Mouse (Mus musculus): Measurements from ENCODE around the gene Hspa1b. TPM values are rescaled to one million over a fixed set of nuclear protein-coding genes. Genes with fewer than 3 reads are reported as not detected.
A peak's percentile ranks its signal among the peaks of the same experiment; 100 is the strongest.
"Not testable (repeated sequence)": the region's sequence is repeated elsewhere in the genome, so short reads cannot be mapped to it uniquely, and the experiment has no call there.

Gene Hspa1b
- total RNA-seq, 2 experiments from 2014 or later, result 80.1 to 206 TPM

DNA sequence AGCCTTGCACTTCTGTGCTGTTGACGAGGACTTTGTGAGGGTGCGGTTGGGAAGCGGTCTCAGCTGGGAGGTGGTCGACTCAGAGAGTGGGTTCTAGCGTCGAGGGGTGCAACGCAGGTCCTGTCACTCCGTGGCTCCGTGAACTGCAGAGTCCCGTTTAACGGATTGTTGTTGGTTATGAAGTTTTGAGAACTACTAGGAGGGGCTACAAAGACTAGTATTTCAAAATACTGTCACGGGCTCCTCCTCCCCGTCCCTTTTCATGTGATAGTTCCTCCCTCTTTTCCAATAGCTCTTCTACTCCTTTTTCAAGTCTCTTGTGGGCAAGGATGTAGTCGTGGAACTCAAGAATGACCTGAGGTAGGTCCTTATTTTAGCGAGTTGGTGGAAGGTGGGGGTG, 23.3 kb upstream of the Hspa1b start:
- no peak for DNase-seq

DNA sequence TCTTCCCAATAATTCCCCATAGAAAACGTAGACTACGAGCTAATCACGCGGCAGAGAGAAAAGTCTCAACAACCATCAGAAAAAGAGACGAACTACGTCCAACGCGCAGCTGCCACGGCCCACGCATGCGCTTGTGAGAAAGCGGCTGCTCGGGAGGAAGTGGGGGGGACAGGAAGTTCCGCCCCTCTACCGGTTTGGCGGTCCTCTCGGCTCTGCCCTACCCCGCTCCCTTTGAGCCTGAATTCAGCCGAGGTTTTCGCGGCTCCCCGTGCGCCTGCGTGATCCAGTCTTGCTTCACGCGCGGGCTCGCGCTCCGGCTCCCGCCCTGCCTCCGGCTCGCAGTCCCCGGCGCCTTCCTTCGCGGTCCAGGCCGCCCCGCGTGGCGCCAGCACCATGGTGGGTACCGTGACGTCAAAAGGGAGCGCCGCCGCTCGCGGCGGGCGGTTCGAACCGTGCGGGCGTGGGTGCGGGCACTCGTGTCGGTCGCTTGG, 22.7 kb upstream of the Hspa1b start, which contains the start of gene Lsm2:
Gene Lsm2 (plus strand): TSS at position 173 of the 491 bp plus-strand sequence.
- DNase-seq, result peak; percentile 93 to 95

DNA sequence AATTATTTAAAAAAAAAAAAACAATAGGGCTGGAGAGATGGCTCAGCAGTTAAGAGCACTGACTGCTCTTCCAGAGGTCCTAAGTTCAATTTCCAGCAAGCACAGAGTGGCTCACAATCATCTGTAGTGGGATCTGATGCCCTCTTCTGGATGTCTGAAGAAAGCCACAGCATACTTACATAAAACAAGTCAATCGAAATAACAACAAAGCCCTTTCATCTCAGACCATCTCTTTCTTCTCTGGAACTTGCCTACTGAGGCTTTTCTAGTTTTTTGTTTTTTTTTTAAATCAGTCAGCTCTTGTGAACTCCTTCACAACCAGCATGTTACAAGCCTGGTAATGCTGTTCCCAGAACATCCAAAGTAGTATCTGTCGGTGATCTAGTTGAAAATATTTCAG, 21.6 kb upstream of the Hspa1b start:
- DNase-seq, result peak in 1 of 2 experiments; percentile 50

DNA sequence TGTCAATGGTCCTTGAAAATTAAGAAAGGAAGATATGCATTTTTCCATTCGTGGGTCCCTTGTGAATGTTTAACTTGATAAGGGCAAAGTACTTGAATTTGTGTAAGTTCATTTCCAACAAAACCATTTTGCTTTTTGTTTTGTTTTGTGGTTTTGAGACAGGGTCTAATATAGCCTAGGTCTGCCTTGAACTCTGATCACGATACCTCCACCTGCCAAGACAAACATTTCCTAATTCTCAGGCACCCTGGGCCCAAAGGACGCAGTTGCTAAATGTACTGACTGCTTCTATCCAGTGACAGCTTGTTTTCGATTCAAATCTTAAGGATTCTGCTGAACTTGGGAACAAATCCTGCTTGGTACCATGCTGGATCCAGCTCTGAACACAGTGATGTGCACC, 20.6 kb upstream of the Hspa1b start:
- no peak for DNase-seq

DNA sequence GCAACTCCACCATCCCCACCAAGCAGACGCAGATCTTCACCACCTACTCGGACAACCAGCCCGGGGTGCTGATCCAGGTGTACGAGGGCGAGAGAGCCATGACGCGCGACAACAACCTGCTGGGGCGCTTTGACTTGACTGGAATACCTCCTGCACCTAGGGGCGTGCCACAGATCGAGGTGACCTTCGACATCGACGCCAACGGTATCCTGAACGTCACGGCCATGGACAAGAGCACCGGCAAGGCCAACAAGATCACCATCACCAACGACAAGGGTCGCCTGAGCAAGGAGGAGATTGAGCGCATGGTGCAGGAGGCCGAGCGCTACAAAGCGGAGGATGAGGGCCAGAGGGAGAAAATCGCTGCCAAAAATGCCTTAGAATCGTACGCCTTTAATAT, 19.2 kb upstream of the Hspa1b start:
- DNase-seq, result no peak

DNA sequence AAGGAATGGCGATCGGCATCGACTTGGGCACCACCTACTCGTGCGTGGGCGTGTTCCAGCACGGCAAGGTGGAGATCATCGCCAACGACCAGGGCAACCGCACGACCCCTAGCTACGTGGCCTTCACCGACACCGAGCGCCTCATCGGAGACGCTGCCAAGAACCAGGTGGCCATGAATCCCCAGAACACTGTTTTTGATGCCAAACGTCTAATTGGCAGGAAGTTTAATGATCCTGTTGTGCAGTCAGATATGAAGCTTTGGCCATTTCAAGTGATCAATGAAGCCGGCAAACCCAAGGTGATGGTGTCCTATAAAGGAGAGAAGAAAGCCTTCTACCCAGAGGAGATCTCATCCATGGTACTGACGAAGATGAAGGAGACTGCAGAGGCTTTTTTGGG, 18.0 kb upstream of the Hspa1b start:
- DNase-seq, result no peak

DNA sequence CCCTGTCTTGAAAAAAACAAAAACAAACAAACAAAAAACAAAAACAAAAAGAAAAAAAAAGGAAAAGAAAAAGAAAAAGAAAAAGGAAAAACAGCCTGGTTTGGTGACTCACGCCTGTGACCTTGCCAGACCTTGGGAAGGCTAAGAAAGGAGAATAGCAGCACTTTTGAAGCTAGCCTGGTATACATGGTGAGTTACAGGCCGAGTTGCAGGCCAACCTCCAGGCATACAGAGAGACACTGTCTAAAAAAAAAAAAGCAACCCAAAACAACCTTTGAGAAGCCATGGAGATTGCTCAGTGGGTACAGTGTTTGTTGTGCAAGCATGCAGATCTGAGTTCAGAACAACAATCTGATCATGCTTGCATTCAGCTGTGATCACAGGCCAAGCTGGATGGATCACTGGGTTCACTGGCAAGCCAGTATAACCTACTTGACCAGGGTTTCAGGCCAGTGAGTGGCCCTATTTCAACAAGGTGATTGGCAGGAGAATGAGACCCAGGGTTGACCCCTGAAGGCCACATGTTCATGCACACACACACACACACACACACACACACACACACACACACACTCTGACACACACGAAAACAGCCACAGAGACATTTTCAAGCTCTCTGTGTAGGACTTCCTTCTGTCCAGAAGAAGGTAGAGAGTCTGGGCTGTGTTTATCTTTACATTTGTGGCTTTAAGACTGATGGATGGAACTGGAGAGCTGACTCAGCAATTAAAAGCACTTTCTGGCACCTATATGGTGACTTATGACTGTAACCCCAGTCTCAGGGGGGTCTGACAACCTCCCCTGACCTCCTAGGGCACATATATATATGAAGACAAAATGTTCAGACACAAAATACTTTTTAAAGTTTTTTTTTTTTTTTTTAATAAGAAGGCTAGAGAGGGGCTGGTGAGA, 16.8 kb upstream of the Hspa1b start:
- DNase-seq, result peak; percentile 59 to 74

DNA sequence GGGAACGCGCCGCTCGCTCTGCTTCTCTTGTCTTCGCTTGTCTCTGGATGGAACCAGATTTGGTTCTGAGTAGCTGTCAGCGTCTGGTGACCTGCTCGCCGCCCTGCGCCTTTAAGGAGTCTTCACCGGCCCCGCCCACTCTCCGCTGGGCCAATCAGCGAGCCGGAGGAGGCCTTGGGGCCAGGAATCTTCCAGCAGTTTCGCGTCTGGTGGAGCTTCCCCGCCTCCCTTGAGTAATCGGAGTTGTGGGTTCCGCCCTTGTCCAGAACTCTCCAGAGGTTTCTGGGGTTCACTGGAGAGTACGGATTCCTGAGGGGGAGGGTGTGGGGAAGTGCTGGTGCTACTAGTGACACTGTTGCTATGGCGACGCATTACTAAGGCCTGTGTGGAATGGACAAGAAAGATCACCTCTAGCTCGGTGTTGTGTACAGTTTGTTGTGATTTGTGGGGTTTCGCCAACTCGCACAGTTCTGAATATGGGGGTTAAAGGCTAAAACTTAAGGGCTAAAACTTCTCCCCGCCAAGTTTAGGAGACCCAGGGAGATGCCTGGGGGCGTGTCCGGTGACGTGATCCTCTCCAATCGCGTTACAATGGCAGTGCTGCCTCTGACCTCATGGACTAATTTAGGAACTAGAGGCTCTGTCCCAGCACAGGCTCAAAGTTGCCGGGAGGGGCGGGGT, 13.2 kb upstream of the Hspa1b start, which contains the start of the genes Hspa1a and Hspa1l:
Gene Hspa1a (minus strand): TSS at position 88 of the 681 bp plus-strand sequence.
Gene Hspa1l (plus strand): TSS at position 635 of the 681 bp plus-strand sequence.
- DNase-seq, result peak; percentile 83 to 86

DNA sequence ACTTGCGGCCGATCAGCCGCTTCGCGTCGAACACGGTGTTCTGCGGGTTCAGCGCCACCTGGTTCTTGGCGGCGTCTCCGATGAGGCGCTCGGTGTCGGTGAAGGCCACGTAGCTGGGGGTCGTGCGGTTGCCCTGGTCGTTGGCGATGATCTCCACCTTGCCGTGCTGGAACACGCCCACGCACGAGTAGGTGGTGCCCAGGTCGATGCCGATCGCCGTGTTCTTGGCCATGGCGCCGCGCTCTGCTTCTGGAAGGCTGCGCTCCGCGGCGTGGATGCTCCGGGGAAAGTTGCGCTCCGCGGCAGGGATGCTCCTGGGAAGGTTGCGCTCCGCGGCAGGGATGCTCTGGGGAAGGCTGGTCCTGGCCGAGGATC, 12.6 kb upstream of the Hspa1b start:
- DNase-seq, result not testable (repeated sequence)

DNA sequence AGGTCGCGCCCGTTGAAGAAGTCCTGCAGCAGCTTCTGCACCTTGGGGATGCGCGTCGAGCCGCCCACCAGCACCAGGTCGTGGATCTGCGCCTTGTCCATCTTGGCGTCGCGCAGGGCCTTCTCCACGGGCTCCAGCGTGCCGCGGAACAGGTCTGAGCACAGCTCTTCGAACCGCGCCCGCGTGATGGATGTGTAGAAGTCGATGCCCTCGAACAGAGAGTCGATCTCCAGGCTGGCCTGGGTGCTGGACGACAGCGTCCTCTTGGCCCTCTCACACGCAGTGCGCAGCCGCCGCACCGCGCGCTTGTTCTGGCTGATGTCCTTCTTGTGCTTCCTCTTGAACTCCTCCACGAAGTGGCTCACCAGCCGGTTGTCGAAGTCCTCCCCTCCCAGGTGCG, 11.8 kb upstream of the Hspa1b start:
- not testable (repeated sequence) for DNase-seq

DNA sequence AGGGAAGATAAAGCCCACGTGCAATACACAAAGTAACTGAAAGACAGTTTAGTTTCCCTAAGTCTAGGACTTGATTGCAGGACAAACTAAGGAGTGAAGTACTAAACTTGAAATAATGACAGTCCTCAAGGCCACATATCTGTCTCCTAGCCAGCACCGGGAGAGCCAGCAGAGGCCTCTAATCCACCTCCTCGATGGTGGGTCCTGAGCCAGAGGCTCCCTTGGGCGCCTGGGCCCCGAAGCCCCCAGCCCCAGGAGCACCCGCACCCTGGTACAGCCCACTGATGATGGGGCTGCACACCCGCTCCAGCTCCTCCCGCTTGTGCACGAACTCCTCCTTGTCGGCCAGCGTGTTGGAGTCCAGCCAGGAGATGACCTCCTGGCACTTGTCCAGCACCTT, 10.8 kb upstream of the Hspa1b start, which contains the start of gene Gm20481:
Gene Gm20481 (plus strand): TSS at position 91 of the 400 bp plus-strand sequence.
- DNase-seq, result peak in 1 of 2 experiments; percentile 39

DNA sequence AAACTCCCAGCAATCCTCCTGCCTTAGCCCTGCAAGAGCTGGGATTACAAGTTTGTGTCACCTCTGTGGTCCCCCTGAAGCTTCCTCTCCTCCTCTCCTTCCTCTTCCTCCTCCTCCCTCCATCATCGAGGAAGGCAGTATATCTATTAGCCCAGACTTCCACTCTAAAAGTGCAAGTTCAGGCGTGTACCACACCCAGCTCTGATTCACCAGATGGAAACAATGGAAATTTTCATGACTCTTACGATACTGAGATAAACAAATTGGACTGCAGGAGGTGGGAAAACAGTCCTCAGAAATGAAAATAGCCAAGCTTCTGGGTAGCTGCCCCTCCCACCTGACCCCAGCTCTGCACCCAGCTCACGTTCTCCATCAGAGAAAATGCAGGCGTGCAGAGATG, 6.6 kb upstream of the Hspa1b start:
- no peak for DNase-seq

DNA sequence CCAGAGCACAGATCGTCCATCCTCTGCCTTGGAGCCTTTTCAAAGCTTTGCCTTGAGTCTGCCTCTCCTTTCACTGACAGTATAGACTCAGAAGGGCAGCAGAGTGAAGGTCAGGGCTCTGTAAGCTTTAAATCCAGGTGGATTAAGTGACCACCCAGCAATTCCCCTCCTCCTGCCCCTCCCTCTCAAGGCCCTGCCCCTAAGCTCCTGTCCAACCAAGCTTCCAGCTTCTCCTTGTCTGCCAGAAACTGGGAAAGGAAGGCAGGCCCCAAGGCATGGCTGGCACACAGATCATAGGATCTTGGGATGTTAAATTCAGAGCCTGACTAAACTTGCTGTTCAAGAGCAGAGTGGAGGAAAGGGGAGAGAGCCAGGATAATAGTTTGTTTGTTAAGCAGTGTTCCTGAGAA, 5.6 kb upstream of the Hspa1b start:
- DNase-seq, result peak in 1 of 2 experiments; percentile 35

DNA sequence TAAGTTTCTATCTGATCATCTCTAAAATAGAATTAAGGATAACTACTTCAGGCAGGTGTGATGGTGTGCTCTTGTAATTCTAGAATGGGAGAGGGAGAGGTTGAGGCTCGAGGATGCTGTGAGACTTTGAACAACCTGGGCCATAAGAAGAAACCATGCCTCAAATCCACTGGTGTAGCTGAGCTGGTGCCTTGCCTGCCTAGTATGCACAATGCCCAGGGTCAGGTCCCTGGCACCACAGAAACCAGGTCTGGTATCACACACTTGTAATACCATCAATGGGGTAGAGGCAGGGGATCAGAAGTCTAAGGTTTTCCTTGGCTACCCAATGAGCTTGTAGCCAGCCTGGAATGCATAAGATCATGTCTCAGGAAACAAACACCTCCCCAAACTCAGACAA, 3.8 kb upstream of the Hspa1b start:
- no peak for DNase-seq

DNA sequence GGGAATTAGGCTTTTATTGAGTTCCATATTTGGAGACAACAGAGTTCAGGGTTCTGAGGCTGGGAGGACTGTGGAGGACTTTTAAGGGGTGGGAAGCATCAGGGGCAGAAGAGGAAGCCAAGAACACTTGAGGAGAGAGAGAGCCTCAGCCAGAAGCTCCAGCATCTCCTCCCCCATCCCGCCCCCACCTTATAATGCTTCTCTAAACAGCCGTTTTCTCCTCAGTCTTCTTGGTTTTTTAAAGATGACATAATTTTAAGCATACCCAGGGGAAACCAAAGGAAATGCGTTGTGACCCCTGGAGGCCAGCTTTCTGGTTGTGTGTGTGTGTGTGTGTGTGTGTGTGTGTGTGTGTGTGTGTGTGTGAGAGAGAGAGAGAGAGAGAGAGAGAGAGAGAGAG, 3.1 kb upstream of the Hspa1b start:
- DNase-seq, result no peak

DNA sequence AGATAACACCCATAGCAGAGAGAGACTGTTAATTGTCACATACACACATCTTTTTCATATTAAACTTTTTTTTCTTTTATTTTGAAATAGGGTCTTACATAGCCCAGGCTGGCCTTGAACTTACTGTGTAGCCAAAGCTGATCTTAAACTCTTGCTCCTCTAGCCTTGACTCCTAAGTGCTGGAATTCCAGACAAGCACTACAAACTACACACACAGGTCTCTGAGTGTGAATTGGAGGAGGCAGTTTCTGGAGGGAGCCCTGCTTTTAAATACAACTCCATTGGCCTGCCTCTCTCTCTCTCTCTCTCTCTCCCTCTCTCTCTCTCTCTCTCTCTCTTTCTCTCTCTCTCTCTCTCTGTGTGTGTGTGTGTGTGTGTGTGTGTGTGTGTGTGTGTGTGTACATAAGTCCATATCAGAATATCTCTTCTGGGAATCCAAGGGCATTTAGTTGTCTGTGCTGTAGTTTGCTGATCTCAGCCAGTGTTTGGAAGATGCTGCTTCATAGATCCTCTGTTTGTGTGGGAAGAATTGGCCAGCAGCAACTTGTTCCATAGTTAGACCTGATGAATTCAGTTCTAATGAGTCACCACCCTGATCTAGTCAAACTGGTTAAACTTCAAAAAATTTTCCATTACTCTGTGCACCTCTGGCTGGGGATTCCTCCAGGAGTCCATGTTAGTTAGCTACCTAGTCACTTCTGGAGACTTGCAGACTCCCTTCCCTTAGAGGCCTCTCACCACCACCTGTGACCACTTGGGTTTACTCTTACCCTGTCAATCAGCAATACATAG, 1.9 kb upstream of the Hspa1b start:
- DNase-seq, result no peak

DNA sequence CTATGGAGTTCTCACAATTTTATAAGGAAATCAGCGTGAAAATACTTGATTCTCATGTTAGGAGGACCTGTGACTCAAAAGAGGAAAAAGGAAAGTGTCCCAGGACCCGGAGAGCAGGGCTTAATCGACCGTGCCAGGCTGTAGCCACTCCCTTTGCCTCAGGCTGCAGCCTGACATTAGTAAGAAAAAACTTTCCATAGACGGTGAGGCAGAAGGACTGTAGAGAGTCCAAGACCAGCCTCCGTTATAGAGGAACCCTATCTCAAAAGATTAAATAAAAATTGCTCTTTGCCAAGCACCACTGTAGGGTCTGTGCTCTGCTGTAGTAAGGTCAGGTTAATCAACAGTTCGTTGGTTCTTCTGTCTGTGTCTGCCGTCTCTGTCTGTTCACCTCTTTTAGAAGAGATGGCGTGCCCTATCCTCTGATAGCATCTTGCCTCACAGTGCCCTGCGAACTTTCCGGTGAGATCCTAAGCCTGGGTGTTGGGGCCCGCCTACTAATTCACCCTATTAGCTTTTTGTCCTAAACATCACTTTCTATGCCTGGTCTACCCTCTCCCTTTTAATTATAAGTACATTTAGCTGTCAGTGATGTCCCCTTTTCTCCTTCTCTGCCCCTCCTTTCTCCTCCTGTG, 960 bp upstream of the Hspa1b start:
- DNase-seq, result peak; percentile 61 to 71

DNA sequence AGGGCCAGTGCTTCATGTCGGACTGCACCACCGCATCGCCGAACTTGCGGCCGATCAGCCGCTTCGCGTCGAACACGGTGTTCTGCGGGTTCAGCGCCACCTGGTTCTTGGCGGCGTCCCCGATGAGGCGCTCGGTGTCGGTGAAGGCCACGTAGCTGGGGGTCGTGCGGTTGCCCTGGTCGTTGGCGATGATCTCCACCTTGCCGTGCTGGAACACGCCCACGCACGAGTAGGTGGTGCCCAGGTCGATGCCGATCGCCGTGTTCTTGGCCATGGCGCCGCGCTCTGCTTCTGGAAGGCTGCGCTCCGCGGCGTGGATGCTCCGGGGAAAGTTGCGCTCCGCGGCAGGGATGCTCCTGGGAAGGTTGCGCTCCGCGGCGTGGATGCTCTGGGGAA, 306 bp downstream of the Hspa1b start:
- DNase-seq, result not testable (repeated sequence)

DNA sequence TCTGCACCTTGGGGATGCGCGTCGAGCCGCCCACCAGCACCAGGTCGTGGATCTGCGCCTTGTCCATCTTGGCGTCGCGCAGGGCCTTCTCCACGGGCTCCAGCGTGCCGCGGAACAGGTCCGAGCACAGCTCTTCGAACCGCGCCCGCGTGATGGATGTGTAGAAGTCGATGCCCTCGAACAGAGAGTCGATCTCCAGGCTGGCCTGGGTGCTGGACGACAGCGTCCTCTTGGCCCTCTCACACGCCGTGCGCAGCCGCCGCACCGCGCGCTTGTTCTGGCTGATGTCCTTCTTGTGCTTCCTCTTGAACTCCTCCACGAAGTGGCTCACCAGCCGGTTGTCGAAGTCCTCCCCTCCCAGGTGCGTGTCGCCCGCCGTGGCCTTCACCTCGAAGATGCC, 1.1 kb downstream of the Hspa1b start:
- DNase-seq, result not testable (repeated sequence)

DNA sequence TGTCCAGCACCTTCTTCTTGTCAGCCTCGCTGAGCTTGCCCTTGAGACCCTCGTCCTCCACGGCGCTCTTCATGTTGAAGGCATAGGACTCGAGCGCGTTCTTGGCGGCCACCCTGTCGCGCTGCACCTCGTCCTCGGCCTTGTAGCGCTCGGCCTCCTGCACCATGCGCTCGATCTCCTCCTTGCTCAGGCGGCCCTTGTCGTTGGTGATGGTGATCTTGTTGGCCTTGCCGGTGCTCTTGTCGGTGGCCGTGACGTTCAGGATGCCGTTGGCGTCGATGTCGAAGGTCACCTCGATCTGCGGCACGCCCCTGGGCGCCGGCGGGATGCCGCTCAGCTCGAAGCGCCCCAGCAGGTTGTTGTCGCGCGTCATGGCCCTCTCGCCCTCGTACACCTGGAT, 1.7 kb downstream of the Hspa1b start:
- not testable (repeated sequence) for DNase-seq

DNA sequence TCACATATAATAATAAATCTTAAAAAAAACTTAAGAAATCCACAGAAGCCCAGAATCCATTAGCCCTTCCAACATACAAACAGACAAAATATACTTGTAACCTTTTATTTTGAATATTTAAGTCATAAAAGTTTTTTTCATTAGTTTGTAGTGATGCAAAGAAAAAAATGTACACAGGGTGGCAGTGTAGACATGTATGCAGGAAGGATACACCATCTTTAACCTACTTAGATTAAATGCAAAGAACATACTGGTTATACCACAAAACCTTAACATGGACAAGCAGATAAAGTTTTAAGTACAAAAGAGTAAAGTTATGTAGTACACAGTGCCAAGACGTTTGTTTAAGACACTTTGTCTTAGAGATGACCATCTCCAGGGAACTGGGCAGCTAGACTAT, 2.7 kb downstream of the Hspa1b start:
- no peak for DNase-seq

DNA sequence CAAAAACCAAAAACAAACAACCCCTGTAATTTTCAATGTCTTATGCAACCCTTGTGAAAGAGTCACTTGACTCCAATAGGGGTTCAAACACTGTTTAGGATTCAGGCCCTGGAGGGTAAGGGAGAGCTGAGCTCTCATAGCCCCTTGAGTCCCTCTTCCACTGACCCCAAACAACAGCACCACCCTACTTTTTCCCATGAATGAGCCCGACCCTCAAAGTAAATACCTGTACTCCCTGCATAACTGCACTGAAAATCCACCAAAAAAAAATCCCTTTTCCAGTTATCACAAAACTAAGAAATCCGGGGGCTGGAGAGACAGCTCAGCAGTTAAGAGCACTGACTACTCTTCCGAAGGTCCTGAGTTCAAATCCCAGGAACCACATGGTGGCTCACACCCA, 3.2 kb downstream of the Hspa1b start:
- no peak for DNase-seq
